Mouse (Mus musculus) c-Kit-positive CD71-positive TER-119-negative erythroid progenitor cells, embryonic 14.5 days (primary cell): ENCODE results near the gene Piwil4.
A peak's percentile ranks its signal among the peaks of the same experiment; 100 is the strongest.
"Not testable (repeated sequence)": the region's sequence is repeated elsewhere in the genome, so short reads cannot be mapped to it uniquely, and the experiment has no call there.

Experiments used
- DNase-seq: peaks from one replicate; pipeline ENCODE4 v3.0.0-alpha.2; 2013; ENCODE audit warnings: low read depth

The Piwil4 gene

GRCm38 (mm10) chr9:14726005-14726404 lies 14.5 kb downstream of the Piwil4 start:
- DNase-seq, result no peak

DNA sequence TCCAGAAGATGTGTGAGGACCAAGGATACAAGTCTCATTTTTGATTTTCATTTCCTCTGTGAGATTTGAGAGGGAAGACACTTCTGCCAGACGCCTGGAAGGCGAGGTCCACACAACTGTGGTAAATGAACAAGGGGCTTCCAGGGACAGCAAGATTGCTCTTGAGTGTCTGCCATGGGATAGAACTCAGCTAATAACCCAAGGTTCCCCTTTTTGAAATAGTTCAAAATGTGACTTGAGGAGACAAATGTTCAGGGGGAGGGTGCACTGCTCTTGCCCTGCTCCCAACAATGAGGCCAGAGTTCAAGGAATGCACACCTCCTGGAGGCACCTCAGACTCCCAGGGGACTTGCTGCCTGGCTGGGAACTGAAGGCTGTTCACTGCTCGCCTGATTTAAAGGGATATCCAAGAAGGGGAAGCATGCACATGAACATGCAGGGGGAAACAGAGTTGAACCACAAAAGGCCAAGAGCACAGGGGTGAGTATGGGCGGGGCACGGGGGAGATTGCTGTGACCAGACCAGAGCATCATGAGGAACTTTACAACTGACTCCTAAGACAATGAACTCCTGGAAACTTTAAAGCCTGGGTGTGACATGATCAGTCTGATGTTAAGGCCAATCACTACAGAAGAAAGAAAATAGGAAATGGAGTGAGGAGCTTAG lies 15.6 kb downstream of the Piwil4 start:
- DNase-seq, result no peak

DNA sequence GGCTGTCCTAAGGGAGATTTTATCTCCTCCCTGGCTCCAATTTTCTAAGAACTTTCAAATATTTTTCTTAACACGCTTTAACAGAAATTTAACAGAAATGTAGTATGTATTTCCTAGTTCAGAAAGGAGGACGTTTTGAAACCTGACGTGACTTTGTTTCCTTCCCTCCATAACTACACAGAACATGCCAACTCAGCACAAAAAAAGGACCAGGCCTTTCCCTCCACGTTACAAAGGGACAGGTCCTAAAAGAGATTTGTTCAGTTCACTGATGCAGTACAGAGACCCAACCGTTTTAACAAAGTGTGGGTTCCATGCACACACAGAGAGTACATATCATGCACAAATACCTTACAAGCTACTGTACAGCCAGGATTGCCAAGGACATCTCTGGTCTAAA lies 18.9 kb downstream of the Piwil4 start:
- DNase-seq, result no peak

- no peak for DNase-seq
Measured at GRCm38 (mm10) chr9:14720384-14720783, 20.1 kb downstream of the Piwil4 start.

- DNase-seq, result no peak
Measured at GRCm38 (mm10) chr9:14718332-14718691, 22.2 kb downstream of the Piwil4 start.

- DNase-seq, result no peak
Measured at GRCm38 (mm10) chr9:14717689-14718331, 22.7 kb downstream of the Piwil4 start.

- no peak for DNase-seq
Measured at GRCm38 (mm10) chr9:14715258-14715657, 25.3 kb downstream of the Piwil4 start.

DNA sequence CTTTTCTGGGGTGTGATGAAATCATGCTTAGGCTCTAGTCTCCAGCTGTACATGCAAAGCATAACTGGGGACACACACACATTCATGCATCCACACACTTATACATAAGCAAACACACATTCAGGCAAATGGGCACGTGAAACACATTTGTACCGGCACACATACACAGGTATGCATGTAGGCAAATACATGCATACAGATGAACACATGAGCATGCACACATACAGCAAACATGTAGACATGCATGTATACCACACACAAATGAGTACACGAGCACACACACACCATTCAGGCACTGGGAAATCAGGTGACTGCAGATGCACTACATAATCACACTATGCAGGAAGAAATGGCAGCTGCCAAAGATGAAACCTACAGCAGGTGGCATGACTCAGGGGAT lies 29.6 kb downstream of the Piwil4 start:
- DNase-seq, result no peak

DNA sequence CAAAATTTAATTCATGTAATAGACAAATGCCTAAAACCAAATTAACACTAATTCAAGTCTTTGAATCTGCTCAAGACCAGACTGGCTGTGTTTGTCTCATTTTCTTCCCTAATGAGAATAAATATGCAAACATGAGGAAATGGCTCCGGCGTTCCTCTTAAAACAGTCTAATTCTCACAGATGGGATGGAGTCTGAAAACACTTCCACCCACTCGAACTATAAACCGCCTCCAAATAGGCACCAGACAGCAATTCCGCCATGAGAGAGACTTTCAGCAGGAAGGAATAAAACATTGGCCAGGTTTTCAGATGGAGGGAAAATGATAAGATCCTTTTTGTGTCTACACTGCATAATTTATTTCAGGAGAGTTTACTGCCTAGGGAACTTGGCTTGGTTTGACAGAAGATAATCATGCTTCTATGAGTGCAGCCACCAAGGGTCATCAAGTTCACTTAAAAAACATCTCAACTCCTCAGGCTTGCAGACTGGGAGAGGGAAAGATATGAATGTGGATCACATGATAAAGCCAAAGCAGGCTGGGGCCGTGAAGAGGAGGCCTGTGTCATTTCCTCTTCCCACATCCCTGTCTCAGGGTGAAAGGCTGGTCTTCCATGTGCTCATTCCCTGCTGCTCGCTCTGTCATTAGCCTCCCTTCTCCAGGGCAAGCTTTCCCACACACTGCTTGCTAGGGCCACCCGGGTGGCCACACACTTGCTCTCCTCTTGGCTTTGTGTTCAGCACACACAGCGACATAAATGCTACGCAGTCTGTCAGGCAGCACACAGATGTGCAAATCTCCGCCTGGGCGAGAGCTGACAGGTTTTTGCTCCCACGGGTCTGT lies 35.0 kb downstream of the Piwil4 start:
- DNase-seq, result no peak

DNA sequence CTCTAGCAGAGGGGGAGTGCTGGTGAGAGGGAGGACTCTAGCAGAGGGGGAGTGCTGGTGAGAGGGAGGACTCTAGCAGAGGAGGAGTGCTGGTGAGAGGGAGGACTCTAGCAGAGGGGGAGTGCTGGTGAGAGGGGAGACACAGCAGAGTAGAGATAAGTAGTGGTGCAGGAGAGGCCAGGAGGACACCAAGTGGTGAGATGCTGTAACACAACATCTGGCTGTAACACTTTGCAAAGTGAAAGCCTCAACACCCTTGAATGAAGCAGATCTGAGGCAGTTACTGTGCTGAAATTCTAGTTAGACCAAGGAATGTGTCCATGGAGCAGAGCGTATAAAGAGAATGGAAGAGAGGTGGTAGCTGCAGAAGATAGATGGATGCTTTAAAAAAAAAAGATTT lies 39.7 kb downstream of the Piwil4 start:
- DNase-seq, result not testable (repeated sequence)

DNA sequence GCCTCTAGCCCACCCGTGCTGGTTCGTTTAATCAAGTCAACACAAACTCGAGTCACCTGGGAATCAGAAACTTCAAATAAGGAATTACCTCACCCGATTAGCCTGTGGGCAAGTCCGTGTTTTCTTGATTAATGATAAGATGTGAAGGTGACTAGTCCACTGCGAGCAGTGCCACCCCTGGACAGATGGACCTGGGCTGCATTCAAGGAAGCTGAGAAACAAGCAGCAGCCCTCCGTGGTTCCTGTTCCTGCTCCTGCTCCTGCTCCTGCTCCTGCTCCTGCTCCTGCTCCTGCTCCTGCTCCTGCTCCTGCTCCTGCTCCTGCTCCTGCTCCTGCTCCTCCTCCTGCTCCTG lies 41.3 kb downstream of the Piwil4 start:
- DNase-seq, result no peak

DNA sequence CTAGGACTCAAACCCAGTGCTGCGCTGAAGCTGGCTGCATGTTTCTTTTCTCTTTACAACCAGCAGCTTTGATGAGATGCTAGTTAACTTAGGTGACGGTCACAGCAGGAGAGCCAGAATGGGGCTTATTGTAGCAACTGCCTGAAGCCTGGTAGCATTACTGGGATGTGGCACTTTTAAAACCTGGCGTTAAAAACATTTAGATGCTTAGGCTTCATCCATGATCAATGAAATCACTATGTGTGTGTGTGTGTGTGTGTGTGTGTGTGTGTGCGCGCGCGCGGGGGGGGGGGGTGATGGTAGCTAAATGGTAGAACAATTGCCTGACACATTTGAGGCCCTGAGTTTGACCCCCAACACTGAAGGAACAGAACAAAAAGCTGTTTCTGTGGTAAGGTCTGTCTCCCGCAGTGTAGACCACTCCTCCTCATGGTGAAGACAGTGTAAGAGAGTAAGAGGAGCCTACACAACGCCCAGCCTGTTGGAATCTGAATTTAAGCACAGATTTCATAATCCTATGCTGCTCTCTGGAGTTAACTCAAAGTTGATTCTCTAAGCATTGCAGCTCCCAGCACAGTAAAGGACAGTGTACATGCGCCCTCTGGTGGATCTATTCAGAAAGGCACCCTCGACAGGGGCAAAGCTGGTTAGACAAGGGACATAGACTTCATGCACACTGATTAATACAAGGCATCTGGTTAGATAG lies 41.8 kb downstream of the Piwil4 start:
- peak; percentile 41 for DNase-seq

DNA sequence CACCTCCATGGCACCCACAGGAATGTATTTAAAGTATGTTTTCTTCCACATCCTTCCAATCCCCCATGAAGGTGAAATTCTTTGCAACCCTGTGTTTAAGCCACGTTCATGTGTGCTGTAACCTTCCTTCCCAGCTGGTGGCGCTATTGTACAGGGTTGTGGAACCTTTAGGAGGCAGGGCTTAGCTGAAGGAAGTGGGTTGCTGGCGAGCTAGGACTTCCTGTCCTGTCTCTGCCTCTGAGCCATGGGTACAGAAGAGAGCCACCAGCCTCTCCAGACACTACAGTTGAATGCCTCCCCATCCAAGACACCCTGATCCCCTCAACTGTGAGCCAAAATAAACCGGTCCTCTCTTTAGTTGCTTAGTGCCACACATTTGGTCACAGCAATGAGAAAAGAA lies 42.6 kb downstream of the Piwil4 start:
- DNase-seq, result peak; percentile 6

DNA sequence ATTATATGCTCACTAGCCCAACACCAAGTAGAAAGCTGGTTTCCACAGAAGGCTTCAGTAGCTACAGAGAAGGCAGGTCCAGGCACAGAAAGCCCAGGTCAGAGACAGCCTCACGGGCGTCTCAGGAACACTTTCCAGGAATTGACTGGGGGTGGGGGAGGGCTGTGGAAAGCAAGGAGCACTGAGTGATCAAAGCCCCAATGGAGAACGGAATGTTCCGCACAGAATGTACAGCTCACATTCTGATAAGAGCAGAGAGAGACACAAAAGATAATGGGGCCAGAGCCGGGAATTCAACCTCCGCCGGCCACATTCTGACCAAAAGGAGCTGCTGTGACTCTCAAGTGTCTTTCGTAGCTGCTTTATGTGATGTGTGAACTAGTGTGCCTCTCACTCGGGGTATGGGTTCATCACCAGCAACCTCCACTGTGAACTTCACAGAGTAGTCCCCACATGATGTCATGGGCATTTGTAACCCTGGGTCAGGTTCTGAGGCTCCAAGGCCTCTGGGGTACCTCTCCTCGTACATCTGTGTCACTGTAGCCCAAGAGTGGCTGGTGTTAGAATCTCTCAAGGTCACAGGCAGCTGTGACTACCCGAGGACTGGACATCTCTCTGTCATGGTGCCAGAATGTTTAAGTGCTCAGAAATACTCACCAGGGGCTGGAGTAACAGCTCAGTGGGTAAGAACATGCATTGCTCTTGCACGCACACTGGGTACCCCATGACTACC lies 51.0 kb downstream of the Piwil4 start:
- no peak for DNase-seq

DNA sequence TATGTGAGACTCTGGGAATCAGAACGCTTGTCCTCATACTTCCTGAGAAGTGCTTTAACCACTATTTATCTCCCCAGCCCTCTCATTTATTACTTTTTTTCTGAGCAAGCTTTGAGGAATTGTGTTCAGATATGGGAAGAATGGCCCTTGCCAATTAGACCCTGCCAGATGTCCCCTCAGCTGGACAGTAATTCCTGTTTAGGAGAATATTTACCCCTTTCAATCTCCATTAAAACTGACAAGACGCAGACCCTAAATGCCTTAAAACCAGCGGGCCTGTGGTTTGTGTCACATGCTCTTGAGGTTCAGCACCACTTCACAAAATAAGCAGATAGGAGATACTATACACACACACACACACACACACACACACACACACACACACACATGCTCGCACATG lies 56.2 kb downstream of the Piwil4 start:
- DNase-seq, result no peak

- DNase-seq, result no peak
Measured at GRCm38 (mm10) chr9:14682741-14683140, 57.8 kb downstream of the Piwil4 start.

- DNase-seq, result no peak
Measured at GRCm38 (mm10) chr9:14680584-14680983, 59.9 kb downstream of the Piwil4 start.

- DNase-seq, result no peak
Measured at GRCm38 (mm10) chr9:14675707-14676691, 64.5 kb downstream of the Piwil4 start.

- no peak for DNase-seq
Measured at GRCm38 (mm10) chr9:14674506-14674905, 66.0 kb downstream of the Piwil4 start.

GRCm38 (mm10) chr9:14673109-14673508 lies 67.4 kb downstream of the Piwil4 start:
- no peak for DNase-seq

- not testable (repeated sequence) for DNase-seq
Measured at GRCm38 (mm10) chr9:14671965-14672364, 68.6 kb downstream of the Piwil4 start.
